Mouse (Mus musculus) testis, adult 2 months (tissue): Measurements from ENCODE around the gene Itga6. TPM values are rescaled to one million over a fixed set of nuclear protein-coding genes. Genes with fewer than 3 reads are reported as not detected.

Experiments
- H3K27ac ChIP-seq: fragments of 200-500 bp; 2 replicates; pipeline ENCODE4 v1.5.1; 2012; ENCODE audit warnings: low read depth, low read length; ENCODE audit not compliant: control insufficient read depth, insufficient read depth
- H3K27me3 ChIP-seq: fragments of 200-500 bp; 2 replicates; pipeline ENCODE4 v1.6.1; 2012; ENCODE audit warnings: mild to moderate bottlenecking, low read length, moderate library complexity; ENCODE audit not compliant: control insufficient read depth, insufficient read depth
- H3K36me3 ChIP-seq: fragments of 200-500 bp; 2 replicates; pipeline ENCODE4 v1.6.1; 2012; ENCODE audit warnings: mild to moderate bottlenecking, low read length; ENCODE audit not compliant: control insufficient read depth, insufficient read depth
- H3K4me1 ChIP-seq: fragments of 200-500 bp; 2 replicates; pipeline ENCODE4 v1.6.1; 2012; ENCODE audit warnings: low read length; ENCODE audit not compliant: control insufficient read depth, insufficient read depth
- H3K4me3 ChIP-seq: fragments of 200-500 bp; 2 replicates; pipeline ENCODE4 v1.5.1; 2012; ENCODE audit warnings: low read depth, mild to moderate bottlenecking, low read length, moderate library complexity, mixed read lengths; ENCODE audit not compliant: control insufficient read depth
- CTCF ChIP-seq: fragments of 200-500 bp; IDR thresholded peaks from 2 replicates; pipeline ENCODE4 v1.5.1; 2012; ENCODE audit warnings: low read depth, mild to moderate bottlenecking, inconsistent platforms, low read length, moderate library complexity; ENCODE audit not compliant: control insufficient read depth, insufficient read depth, insufficient replicate concordance
- POLR2A ChIP-seq: fragments of 200-500 bp; IDR thresholded peaks from 2 replicates; pipeline ENCODE4 v1.6.1; 2012; ENCODE audit warnings: low read depth, mild to moderate bottlenecking, inconsistent platforms, low read length, moderate library complexity; ENCODE audit not compliant: control insufficient read depth
- polyA plus RNA-seq: library from polyadenylated mRNA; depleted of rRNA; stranded (reverse); fragments of >200 nt; gene quantifications from 2 replicates; pipeline ENCODE4 v1.2.3, GENCODE M21; 2012

The Itga6 gene
- polyA plus RNA-seq, 1 experiment = 5.2 TPM

DNA sequence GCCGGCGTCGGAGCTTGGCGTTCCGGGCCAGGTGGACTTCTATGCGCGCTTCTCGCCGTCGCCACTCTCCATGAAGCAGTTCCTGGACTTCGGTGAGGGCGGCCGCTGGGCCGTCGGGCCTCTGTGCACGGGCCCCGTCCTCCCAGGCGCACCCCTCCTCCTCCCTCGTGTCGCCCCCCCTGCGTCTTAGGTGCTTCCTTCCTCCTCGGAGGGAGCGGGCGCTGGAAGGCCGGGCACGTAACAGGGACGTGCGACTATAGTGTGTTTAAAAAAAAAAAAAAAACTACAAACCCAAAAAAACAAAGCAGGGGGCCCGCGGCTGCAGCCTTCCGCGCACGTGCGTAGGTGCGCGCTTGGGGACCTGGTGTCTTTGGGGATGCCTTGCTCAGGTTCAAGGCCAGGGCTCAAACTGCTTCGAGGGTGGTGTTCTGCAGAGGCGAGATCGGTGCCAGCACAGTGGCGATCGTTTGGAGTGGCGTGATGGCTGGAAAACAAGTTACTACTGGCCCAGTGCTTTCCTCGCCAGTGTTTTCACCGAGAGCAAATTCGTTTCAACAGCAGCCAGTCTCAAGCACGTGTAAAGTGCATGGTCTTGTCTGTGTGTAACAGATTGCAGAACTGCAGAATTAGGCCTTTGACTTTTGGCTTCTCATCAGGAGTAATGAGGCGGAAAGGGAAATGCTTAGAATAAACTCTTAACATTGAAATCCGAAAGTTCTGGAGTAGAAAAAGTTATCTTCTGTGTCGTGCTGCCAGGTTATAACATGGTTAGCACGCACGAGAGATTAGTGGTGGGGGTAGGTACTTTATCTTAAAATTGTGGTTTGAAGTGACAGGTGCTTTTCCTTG, 128.3 kb downstream of the Itga6 start:
- peak overlapping the region; percentile 76 for H3K4me3 ChIP-seq
- H3K36me3 ChIP-seq = no peaks in the 10 kb centered on the region
- H3K27ac ChIP-seq = no peak overlapping the region
- H3K4me1 ChIP-seq = peaks cover 3% of the 10 kb centered on the region
- TF ChIP-seq CTCF = no peak
- no peak; the same call in 1 of the 2 replicates for TF ChIP-seq POLR2A
- H3K27me3 ChIP-seq = no peaks in the 10 kb centered on the region

DNA sequence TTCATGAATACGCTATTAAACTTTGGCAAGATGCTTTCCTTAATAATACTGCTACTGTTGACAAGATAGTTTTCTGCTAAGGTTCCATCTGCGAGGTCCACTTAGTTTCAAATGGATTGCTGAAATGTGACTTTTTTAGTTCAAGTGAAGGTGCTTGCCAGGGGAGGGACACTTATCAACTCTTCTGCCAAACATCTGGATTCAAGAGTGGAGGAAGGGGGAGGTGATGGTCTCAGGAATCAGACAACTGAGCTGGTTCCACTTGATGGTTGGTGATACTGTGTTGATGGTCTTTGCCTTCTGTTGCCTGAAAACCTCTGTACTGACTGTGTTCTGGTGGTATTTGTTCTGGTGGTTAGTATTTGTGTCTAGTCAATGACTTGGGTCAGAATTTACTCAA, 129.0 kb downstream of the Itga6 start:
- Histone ChIP-seq H3K36me3 (no peaks in the 10 kb centered on the region), H3K27ac (no peak overlapping the region), H3K4me3 (no peak overlapping the region), H3K4me1 (peaks cover 3% of the 10 kb centered on the region), H3K27me3 (no peaks in the 10 kb centered on the region)
- TF ChIP-seq CTCF = no peak
- no peak for TF ChIP-seq POLR2A

DNA sequence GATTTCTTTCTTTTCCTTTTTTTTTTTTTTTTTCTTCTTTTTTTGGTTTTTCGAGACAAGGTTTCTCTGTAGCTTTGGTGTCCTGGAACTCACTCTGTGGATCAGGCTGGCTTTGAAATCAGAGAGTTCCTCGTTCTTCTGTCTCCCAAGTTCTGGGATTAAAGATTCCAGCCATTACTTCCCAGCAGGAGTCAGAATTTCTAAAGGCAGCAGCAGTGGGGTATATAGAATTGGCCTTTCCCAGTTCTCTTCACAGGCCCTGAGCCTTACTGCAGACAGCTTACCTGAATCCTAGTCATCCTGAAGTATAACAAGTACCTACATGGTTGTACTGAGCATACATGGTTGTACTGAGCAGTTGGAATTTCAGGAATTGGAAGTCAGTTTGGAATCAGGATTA, 129.4 kb downstream of the Itga6 start:
- Histone ChIP-seq H3K27me3 (no peaks in the 10 kb centered on the region), H3K4me3 (no peak overlapping the region), H3K4me1 (peaks cover 3% of the 10 kb centered on the region), H3K27ac (no peak overlapping the region), H3K36me3 (no peaks in the 10 kb centered on the region)
- TF ChIP-seq POLR2A (no peak), CTCF (no peak)

DNA sequence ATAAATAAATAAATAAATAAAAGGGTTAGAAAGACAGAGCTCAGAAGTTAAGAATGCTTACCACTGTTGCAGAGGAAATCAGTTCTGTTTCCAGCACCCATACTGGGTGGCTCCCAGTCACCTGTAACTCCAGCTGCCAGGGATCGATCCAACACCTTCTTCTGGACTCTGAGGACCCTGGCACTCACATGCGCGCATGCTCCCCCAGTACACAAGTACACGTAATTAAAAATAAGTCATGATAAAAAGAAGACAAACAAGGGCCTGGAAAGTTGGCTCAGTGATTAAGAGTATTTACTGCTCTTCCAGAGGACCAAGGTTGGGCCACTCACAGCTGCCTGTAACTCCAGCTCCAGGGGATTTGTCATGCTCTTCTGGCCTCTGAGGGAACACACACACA, 132.4 kb downstream of the Itga6 start:
- Histone ChIP-seq H3K27me3 (no peaks in the 10 kb centered on the region), H3K4me1 (peaks cover 3% of the 10 kb centered on the region), H3K27ac (no peak overlapping the region), H3K36me3 (no peaks in the 10 kb centered on the region), H3K4me3 (no peak overlapping the region)
- no peak for TF ChIP-seq POLR2A
- no peak for TF ChIP-seq CTCF

DNA sequence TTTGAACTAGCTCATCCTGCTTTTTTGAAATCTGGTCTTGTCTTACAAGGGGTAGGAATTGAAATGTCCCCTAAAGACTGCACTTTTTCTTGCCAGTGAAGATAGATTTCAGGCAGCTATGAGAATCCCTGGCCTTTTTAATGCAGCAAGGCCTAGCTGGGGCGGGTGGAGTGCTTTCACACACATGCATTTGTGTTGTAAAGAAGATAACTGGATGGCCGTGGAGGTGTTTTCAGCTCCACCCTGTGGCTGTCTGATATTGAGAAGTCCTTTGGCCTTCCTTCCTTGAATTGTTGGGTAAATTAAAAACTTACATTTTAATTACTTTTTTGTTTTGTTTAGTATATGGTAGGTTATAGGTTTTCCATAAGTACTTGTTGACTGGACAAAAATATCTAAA, 133.0 kb downstream of the Itga6 start:
- Histone ChIP-seq H3K27me3 (no peaks in the 10 kb centered on the region), H3K4me1 (peaks cover 3% of the 10 kb centered on the region), H3K36me3 (no peaks in the 10 kb centered on the region), H3K27ac (no peak overlapping the region), H3K4me3 (no peak overlapping the region)
- TF ChIP-seq CTCF = no peak
- TF ChIP-seq POLR2A = no peak

DNA sequence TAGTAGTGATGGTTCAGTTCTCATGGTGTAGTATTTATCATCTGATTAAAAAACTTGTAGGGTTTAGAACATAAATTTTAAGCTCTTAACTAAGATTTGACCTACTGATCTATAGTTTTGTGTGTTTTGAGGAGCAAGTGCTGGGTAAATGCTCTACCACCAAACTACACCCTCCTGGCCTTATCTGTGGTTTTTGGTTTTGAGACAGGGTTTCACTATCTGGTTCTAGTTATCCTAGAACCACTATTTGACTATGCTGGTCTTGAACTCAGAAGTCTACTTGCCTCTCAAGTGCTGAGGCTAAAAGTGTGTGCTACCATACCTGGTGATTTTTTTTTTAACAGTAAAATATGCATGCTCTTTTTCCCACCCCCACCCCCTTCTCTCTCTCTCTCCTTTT, 133.5 kb downstream of the Itga6 start:
- Histone ChIP-seq H3K4me3 (no peak overlapping the region), H3K4me1 (no peaks in the 10 kb centered on the region; the same call in 1 of the 2 replicates), H3K27me3 (no peaks in the 10 kb centered on the region), H3K27ac (no peak overlapping the region), H3K36me3 (no peaks in the 10 kb centered on the region)
- TF ChIP-seq CTCF (no peak), POLR2A (no peak)

DNA sequence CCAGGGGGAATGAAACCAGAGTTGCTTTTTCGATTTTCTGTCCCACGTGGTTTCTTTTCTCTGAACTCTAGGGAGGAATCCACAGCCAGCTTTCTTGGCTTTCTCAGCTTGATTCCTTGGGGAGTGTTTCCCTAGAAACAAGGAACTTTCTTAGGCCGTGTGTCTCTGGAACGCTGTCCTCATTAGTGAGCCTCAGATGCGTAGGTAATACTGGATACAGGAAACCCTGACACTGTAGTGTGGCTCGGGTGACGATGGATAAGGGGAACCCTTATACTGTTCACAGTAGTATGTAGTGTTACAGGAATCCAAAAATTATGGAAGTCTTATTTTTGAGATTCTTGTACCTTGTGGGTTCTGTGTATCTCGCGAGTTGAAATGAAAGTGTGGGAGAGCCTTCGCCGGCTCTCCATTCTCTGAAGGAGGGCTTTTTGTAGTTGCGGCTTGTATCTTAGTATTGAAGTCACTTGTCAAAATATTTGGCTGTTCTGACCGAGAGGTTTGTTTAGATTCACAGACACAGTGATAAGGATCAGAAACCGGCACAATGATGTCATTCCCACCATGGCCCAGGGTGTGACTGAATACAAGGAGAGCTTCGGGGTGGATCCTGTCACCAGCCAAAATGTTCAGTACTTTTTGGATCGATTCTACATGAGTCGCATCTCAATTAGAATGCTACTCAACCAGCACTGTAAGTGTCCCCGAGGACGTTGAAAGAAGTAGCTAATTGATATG, 137.7 kb downstream of the Itga6 start:
- Histone ChIP-seq H3K4me3 (no peak overlapping the region), H3K36me3 (no peaks in the 10 kb centered on the region), H3K27ac (no peak overlapping the region), H3K4me1 (no peaks in the 10 kb centered on the region), H3K27me3 (no peaks in the 10 kb centered on the region)
- TF ChIP-seq POLR2A = no peak
- TF ChIP-seq CTCF = no peak

DNA sequence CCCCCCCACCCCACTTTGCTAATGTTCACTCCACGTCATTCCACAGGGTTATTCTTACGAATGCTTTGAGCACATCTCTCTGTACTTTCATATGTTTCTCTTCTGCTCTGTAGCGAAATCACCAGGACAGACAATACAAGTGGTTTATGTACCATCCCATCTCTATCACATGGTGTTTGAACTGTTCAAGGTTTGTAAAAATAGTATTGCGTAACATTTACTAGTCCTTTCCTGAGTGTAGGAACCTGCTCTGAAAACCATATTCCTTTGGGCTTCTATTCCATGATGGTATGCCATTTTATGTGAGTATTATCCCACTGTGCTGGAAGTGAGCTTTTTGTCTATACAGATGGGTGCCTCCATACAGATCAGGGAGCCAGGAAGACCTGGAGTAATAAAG, 141.9 kb downstream of the Itga6 start:
- no peaks in the 10 kb centered on the region for H3K4me1 ChIP-seq
- no peak for TF ChIP-seq POLR2A
- TF ChIP-seq CTCF = no peak
- no peaks in the 10 kb centered on the region for H3K36me3 ChIP-seq
- no peak overlapping the region for H3K27ac ChIP-seq
- H3K4me3 ChIP-seq = no peak overlapping the region
- H3K27me3 ChIP-seq = no peaks in the 10 kb centered on the region
